Mouse (Mus musculus): ENCODE results near the gene Smpdl3b. TPM values are rescaled to one million over a fixed set of nuclear protein-coding genes. Genes with fewer than 3 reads are reported as not detected.

The Smpdl3b gene
- polyA plus RNA-seq (2015; fragmentation: Illumina TruSeq; extraction: RNeasy Lipid Tissue Mini Kit (QIAGEN cat#74804); ENCODE audit: insufficient read depth, low replicate concordance) = 1.1 TPM

DNA sequence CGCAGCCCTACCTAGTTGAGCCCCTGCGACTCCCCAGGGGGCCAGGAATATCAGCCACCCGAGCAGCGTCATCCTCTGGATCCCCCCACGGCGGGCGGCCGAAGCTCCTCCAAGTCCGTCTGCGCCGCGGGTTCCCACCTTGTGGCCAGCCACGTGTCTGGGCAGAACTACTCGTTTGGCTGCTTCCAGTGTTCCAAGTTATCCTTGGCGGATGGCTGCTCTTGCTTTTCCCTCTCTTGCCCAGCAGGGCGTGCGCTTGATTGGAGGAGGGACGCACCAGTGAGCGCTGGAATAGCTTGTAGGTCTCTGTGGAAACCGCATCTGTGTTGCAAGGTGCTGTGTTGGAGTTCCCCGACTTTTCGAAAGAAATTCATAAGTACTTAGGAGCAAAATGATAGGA lies at the start of gene Smpdl3b:
Gene Smpdl3b, minus strand, starts transcription at position 279 of the 400 bp plus-strand sequence.

GRCm38 (mm10) chr4:132796196-132796886 lies 39.3 kb upstream of the Smpdl3b start, which contains the start of gene Themis2:
TSS of gene Themis2 (minus strand) at chr4:132796387.

GRCm38 (mm10) chr4:132767914-132768876 lies 11.1 kb upstream of the Smpdl3b start, which contains the start of gene Rpa2:
TSS of gene Rpa2 (plus strand) at chr4:132768332.

GRCm38 (mm10) chr4:132732148-132732684 lies 24.8 kb downstream of the Smpdl3b start, which contains the start of gene Xkr8:
TSS of gene Xkr8 (minus strand) at chr4:132732546.

Other genes starting within 250 kb of the Smpdl3b start
- 5.6 TPM for gene Sesn2, start 246.8 kb downstream of the Smpdl3b start, polyA plus RNA-seq (2015; fragmentation: Illumina TruSeq; extraction: RNeasy Lipid Tissue Mini Kit (QIAGEN cat#74804); ENCODE audit: insufficient read depth, low replicate concordance)
- gene Atpif1, start 223.6 kb downstream of the Smpdl3b start, polyA plus RNA-seq (2015; fragmentation: Illumina TruSeq; extraction: RNeasy Lipid Tissue Mini Kit (QIAGEN cat#74804); ENCODE audit: insufficient read depth, low replicate concordance) = 190 TPM
- gene Dnajc8, start 221.7 kb downstream of the Smpdl3b start, polyA plus RNA-seq (2015; fragmentation: Illumina TruSeq; extraction: RNeasy Lipid Tissue Mini Kit (QIAGEN cat#74804); ENCODE audit: insufficient read depth, low replicate concordance) = 258 TPM
- gene Ptafr, start 193.2 kb downstream of the Smpdl3b start, polyA plus RNA-seq (2015; fragmentation: Illumina TruSeq; extraction: RNeasy Lipid Tissue Mini Kit (QIAGEN cat#74804); ENCODE audit: insufficient read depth, low replicate concordance) = 12.6 TPM
- 47.3 TPM for gene Eya3, start 118.3 kb downstream of the Smpdl3b start, polyA plus RNA-seq (2015; fragmentation: Illumina TruSeq; extraction: RNeasy Lipid Tissue Mini Kit (QIAGEN cat#74804); ENCODE audit: insufficient read depth, low replicate concordance)
- gene Xkr8, start 24.7 kb downstream of the Smpdl3b start, polyA plus RNA-seq (2015; fragmentation: Illumina TruSeq; extraction: RNeasy Lipid Tissue Mini Kit (QIAGEN cat#74804); ENCODE audit: insufficient read depth, low replicate concordance) = 2.7 TPM
- 24.6 TPM for gene Rpa2, start 11.1 kb upstream of the Smpdl3b start, polyA plus RNA-seq (2015; fragmentation: Illumina TruSeq; extraction: RNeasy Lipid Tissue Mini Kit (QIAGEN cat#74804); ENCODE audit: insufficient read depth, low replicate concordance)
- 85.3 TPM for gene Themis2, start 39.1 kb upstream of the Smpdl3b start, polyA plus RNA-seq (2015; fragmentation: Illumina TruSeq; extraction: RNeasy Lipid Tissue Mini Kit (QIAGEN cat#74804); ENCODE audit: insufficient read depth, low replicate concordance)
- 47.1 TPM for gene Ppp1r8, start 85.9 kb upstream of the Smpdl3b start, polyA plus RNA-seq (2015; fragmentation: Illumina TruSeq; extraction: RNeasy Lipid Tissue Mini Kit (QIAGEN cat#74804); ENCODE audit: insufficient read depth, low replicate concordance)
- 55.2 TPM for gene Stx12, start 127.3 kb upstream of the Smpdl3b start, polyA plus RNA-seq (2015; fragmentation: Illumina TruSeq; extraction: RNeasy Lipid Tissue Mini Kit (QIAGEN cat#74804); ENCODE audit: insufficient read depth, low replicate concordance)
- 28.6 TPM for gene Fam76a, start 165.3 kb upstream of the Smpdl3b start, polyA plus RNA-seq (2015; fragmentation: Illumina TruSeq; extraction: RNeasy Lipid Tissue Mini Kit (QIAGEN cat#74804); ENCODE audit: insufficient read depth, low replicate concordance)
- 59.3 TPM for gene Fgr, start 216.8 kb upstream of the Smpdl3b start, polyA plus RNA-seq (2015; fragmentation: Illumina TruSeq; extraction: RNeasy Lipid Tissue Mini Kit (QIAGEN cat#74804); ENCODE audit: insufficient read depth, low replicate concordance)

All from spleen, adult 10 weeks (tissue).